Mouse (Mus musculus): ENCODE results near the gene Acvr1b.

Acvr1b gene

GRCm38 (mm10) chr15:101173421-101174211 is at the start of gene Acvr1b:
Gene Acvr1b (plus strand): TSS chr15:101174067.
- peak; percentile 87 for DNase-seq (ENCODE audit: low read depth, low spot score)

GRCm38 (mm10) chr15:101125561-101125960 is 48.3 kb upstream of the Acvr1b start:
- DNase-seq (ENCODE audit: low read depth, low spot score) = no peak

- DNase-seq (ENCODE audit: low read depth, low spot score) = no peak
Observed at GRCm38 (mm10) chr15:101126876-101127544, 46.9 kb upstream of the Acvr1b start.

GRCm38 (mm10) chr15:101128181-101129089 is 45.4 kb upstream of the Acvr1b start, which contains the start of gene Acvrl1:
Gene Acvrl1 (plus strand): TSS chr15:101128522.
- no peak for DNase-seq (ENCODE audit: low read depth, low spot score)

GRCm38 (mm10) chr15:101129412-101129811 is 44.5 kb upstream of the Acvr1b start:
- no peak for DNase-seq (ENCODE audit: low read depth, low spot score)

- DNase-seq (ENCODE audit: low read depth, low spot score) = no peak
Observed at GRCm38 (mm10) chr15:101131498-101131897, 42.4 kb upstream of the Acvr1b start.

GRCm38 (mm10) chr15:101132041-101132440 is 41.8 kb upstream of the Acvr1b start:
- no peak for DNase-seq (ENCODE audit: low read depth, low spot score)

GRCm38 (mm10) chr15:101132761-101133160 is 41.1 kb upstream of the Acvr1b start:
- DNase-seq (ENCODE audit: low read depth, low spot score) = no peak

GRCm38 (mm10) chr15:101133993-101134704 is 39.7 kb upstream of the Acvr1b start:
- no peak for DNase-seq (ENCODE audit: low read depth, low spot score)

- DNase-seq (ENCODE audit: low read depth, low spot score) = no peak
Observed at GRCm38 (mm10) chr15:101135405-101135804, 38.5 kb upstream of the Acvr1b start.

GRCm38 (mm10) chr15:101137455-101137854 is 36.4 kb upstream of the Acvr1b start:
- no peak for DNase-seq (ENCODE audit: low read depth, low spot score)

- DNase-seq (ENCODE audit: low read depth, low spot score) = no peak
Observed at GRCm38 (mm10) chr15:101138675-101139074, 35.2 kb upstream of the Acvr1b start.

- DNase-seq (ENCODE audit: low read depth, low spot score) = peak; percentile 81
Observed at GRCm38 (mm10) chr15:101139885-101140284, 34.0 kb upstream of the Acvr1b start.

GRCm38 (mm10) chr15:101140587-101140986 is 33.3 kb upstream of the Acvr1b start:
- DNase-seq (ENCODE audit: low read depth, low spot score) = no peak

- DNase-seq (ENCODE audit: low read depth, low spot score) = peak; percentile 29
Observed at GRCm38 (mm10) chr15:101141061-101141541, 32.8 kb upstream of the Acvr1b start.

GRCm38 (mm10) chr15:101142672-101143071 is 31.2 kb upstream of the Acvr1b start:
- DNase-seq (ENCODE audit: low read depth, low spot score) = no peak

GRCm38 (mm10) chr15:101143494-101143893 is 30.4 kb upstream of the Acvr1b start:
- no peak for DNase-seq (ENCODE audit: low read depth, low spot score)

GRCm38 (mm10) chr15:101144176-101144575 is 29.7 kb upstream of the Acvr1b start:
- DNase-seq (ENCODE audit: low read depth, low spot score) = no peak

- no peak for DNase-seq (ENCODE audit: low read depth, low spot score)
Observed at GRCm38 (mm10) chr15:101144779-101145178, 29.1 kb upstream of the Acvr1b start.

- DNase-seq (ENCODE audit: low read depth, low spot score) = peak; percentile 88
Observed at GRCm38 (mm10) chr15:101145424-101146099, 28.3 kb upstream of the Acvr1b start.

Data from retina, adult 2 months (tissue).